In the genomic region with DNA sequence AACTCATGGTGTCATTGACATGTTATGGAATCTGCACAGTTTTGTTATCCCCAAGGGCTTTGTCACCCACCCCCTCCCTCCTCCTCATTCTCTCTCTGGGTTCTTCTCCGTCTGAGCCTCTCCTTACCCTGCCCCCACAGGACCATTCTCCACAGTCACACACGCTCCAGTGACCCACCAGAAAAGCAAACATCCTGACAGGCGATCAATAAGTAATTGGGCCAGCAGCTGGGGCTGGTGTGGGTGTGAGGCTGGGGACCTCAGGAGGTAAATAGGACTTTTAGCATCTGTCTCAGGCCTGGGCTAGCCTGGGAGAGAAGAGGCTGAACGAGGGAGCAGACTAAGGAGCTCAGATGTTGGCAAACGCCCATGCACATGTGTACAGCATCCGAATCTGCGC, we compare ENCODE assay signal across 22 mouse cellular contexts.
A peak's percentile ranks its signal among the peaks of the same experiment; 100 is the strongest.
DNase-seq lines count a peak whose midpoint lies in the region; ATAC-seq and TF ChIP-seq lines count a peak whose summit lies in the region.
"Had no signal": no experiment of that assay in that cellular context is flagged by ENCODE, and none has a peak within 500 bp of the region (broad histone marks: within the 10 kb centered on the region; RNA-seq: fewer than 3 reads in every experiment).

No protein-coding gene starts in this region.

- ATAC-seq in hindbrain, postnatal 0 days: no peak
- ATAC-seq in hindbrain, embryonic 13.5 days (ENCODE audit: low FRiP score): no peak
- ATAC-seq in hindbrain, embryonic 14.5 days (ENCODE audit: low FRiP score): no peak
- ATAC-seq: forebrain, embryonic 14.5 days; forebrain, embryonic 16.5 days had no signal

- no peak overlapping the region for H3K4me3 ChIP-seq in hindbrain, embryonic 10.5 days
- no peak overlapping the region for H3K4me3 ChIP-seq in hindbrain, postnatal 0 days (ENCODE audit: low read length)
- no peak overlapping the region for H3K4me3 ChIP-seq in hindbrain, embryonic 13.5 days
- H3K4me3 ChIP-seq in hindbrain, embryonic 14.5 days (replicated peaks; ENCODE audit: low read length): no peak overlapping the region
- H3K4me3 ChIP-seq: embryonic facial prominence, embryonic 12.5 days; embryonic facial prominence, embryonic 15.5 days; erythroblast, embryonic 14.5 days; forebrain, embryonic 10.5 days; forebrain, embryonic 12.5 days had no signal

- H3K9me3 ChIP-seq in hindbrain, embryonic 10.5 days: no peaks in the 10 kb centered on the region
- H3K9me3 ChIP-seq in hindbrain, postnatal 0 days (ENCODE audit: low read length): no peaks in the 10 kb centered on the region
- no peaks in the 10 kb centered on the region for H3K9me3 ChIP-seq in hindbrain, embryonic 13.5 days
- H3K9me3 ChIP-seq in hindbrain, embryonic 14.5 days (ENCODE audit: control insufficient read depth, low read length): no peaks in the 10 kb centered on the region
- H3K9me3 ChIP-seq: embryonic facial prominence, embryonic 12.5 days; embryonic facial prominence, embryonic 15.5 days; forebrain, embryonic 10.5 days; forebrain, embryonic 12.5 days had no signal

- 60% methylated on average over 7 of the region's 7 CpGs for WGBS in hindbrain, embryonic 10.5 days
- 57% methylated on average over 7 of the region's 7 CpGs for WGBS in hindbrain, postnatal 0 days
- WGBS in hindbrain, embryonic 13.5 days: 51% methylated on average over 7 of the region's 7 CpGs
- WGBS in hindbrain, embryonic 14.5 days: 49% methylated on average over 7 of the region's 7 CpGs

- no peak overlapping the region for H3K4me2 ChIP-seq in hindbrain, postnatal 0 days (ENCODE audit: low read depth, low read length)
- no peak overlapping the region for H3K4me2 ChIP-seq in hindbrain, embryonic 13.5 days
- H3K4me2 ChIP-seq in hindbrain, embryonic 14.5 days (replicated peaks): no peak overlapping the region
- H3K4me2 ChIP-seq: embryonic facial prominence, embryonic 12.5 days; embryonic facial prominence, embryonic 15.5 days; forebrain, embryonic 12.5 days had no signal

- no peak for TF ChIP-seq CTCF in hindbrain, postnatal 0 days (IDR thresholded peaks at IDR 0.05; ENCODE audit: low read depth)

- peaks cover 62% of the 10 kb centered on the region for H3K27me3 ChIP-seq in hindbrain, embryonic 10.5 days (ENCODE audit: insufficient read depth, poor library complexity, severe bottlenecking)
- no peaks in the 10 kb centered on the region for H3K27me3 ChIP-seq in hindbrain, postnatal 0 days (ENCODE audit: insufficient read depth, low read length)
- H3K27me3 ChIP-seq in hindbrain, embryonic 13.5 days: peaks cover 31% of the 10 kb centered on the region
- no peaks in the 10 kb centered on the region; the same call in 1 of the 2 replicates for H3K27me3 ChIP-seq in hindbrain, embryonic 14.5 days (ENCODE audit: control insufficient read depth, insufficient read depth, low read length)

- H3K27ac ChIP-seq in hindbrain, embryonic 10.5 days: no peak overlapping the region
- no peak overlapping the region for H3K27ac ChIP-seq in hindbrain, postnatal 0 days
- H3K27ac ChIP-seq in hindbrain, embryonic 13.5 days: 0 out of 2 replicates have a peak overlapping the region, but pooled peaks have one; percentile 3
- no peak overlapping the region for H3K27ac ChIP-seq in hindbrain, embryonic 14.5 days
- H3K27ac ChIP-seq: embryonic facial prominence, embryonic 12.5 days; embryonic facial prominence, embryonic 15.5 days; forebrain, embryonic 10.5 days; forebrain, embryonic 12.5 days had no signal

- no peak overlapping the region for H3K9ac ChIP-seq in hindbrain, postnatal 0 days (replicated peaks; ENCODE audit: low read length)
- no peak overlapping the region for H3K9ac ChIP-seq in hindbrain, embryonic 13.5 days
- H3K9ac ChIP-seq in hindbrain, embryonic 14.5 days: no peak overlapping the region
- H3K9ac ChIP-seq: embryonic facial prominence, embryonic 12.5 days; embryonic facial prominence, embryonic 15.5 days; forebrain, embryonic 12.5 days had no signal

- peak; percentile 24 for DNase-seq in hindbrain, embryonic 10.5 days (ENCODE audit: low spot score)
- DNase-seq in hindbrain, postnatal 0 days (ENCODE audit: low spot score): no peak
- DNase-seq in hindbrain, embryonic 14.5 days (ENCODE audit: low spot score): no peak
- DNase-seq in retina, postnatal 1 day: peak; percentile 64
- DNase-seq in layer of hippocampus, adult 9-10 months (ENCODE audit: low spot score): no peak
- DNase-seq: adrenal gland, adult 2 months; adrenal gland, postnatal 10 days; adrenal gland, postnatal 25 days; cerebellum, adult 11 months; cerebellum, adult 18-20 months; cerebellum, adult 8-10 months; cerebellum, adult 9-11 months; cerebellum, postnatal 36 days; embryo, embryonic 11 days had no signal

- H3K4me1 ChIP-seq in hindbrain, embryonic 10.5 days (replicated peaks): peaks cover 39% of the 10 kb centered on the region
- no peaks in the 10 kb centered on the region for H3K4me1 ChIP-seq in hindbrain, postnatal 0 days (ENCODE audit: insufficient read depth, low read length)
- peaks cover 55% of the 10 kb centered on the region for H3K4me1 ChIP-seq in hindbrain, embryonic 13.5 days (replicated peaks)
- H3K4me1 ChIP-seq in hindbrain, embryonic 14.5 days (replicated peaks; ENCODE audit: control insufficient read depth, insufficient read depth, low read length): no peaks in the 10 kb centered on the region; the same call in none of the 2 replicates

- H3K36me3 ChIP-seq in hindbrain, embryonic 10.5 days: peaks cover 9% of the 10 kb centered on the region; the same call in 1 of the 2 replicates
- peaks cover 12% of the 10 kb centered on the region for H3K36me3 ChIP-seq in hindbrain, postnatal 0 days (ENCODE audit: insufficient read depth, low read length)
- H3K36me3 ChIP-seq in hindbrain, embryonic 13.5 days: peaks cover 48% of the 10 kb centered on the region
- peaks cover 32% of the 10 kb centered on the region for H3K36me3 ChIP-seq in hindbrain, embryonic 14.5 days (replicated peaks; ENCODE audit: control insufficient read depth, insufficient read depth)
- H3K36me3 ChIP-seq: embryonic facial prominence, embryonic 12.5 days; forebrain, embryonic 10.5 days had no signal

Comparison
In these comparisons a context has a peak if more than half of its experiments do, and no peak if none do; other contexts are left out.
1. DNase-seq: peak in hindbrain, embryonic 10.5 days (single experiment) and retina, postnatal 1 day (single experiment); none in hindbrain, postnatal 0 days (single experiment), hindbrain, embryonic 14.5 days (single experiment) and layer of hippocampus, adult 9-10 months (single experiment).